Mouse (Mus musculus): ENCODE results near the gene Hpcal1.
A peak's percentile ranks its signal among the peaks of the same experiment; 100 is the strongest.

- peak; percentile 74 for TF ChIP-seq CTCF (IDR thresholded peaks at IDR 0.05)
- no peak for TF ChIP-seq EP300 (IDR thresholded peaks at IDR 0.05)
These were observed 105.1 kb downstream of the Hpcal1 start for GRCm38 (mm10) chr12:17795660-17796278.

Measured in lung, postnatal 0 days (tissue).